Mouse (Mus musculus) ES-CJ7 (cell line): ENCODE results near the gene Kdr.

ENCODE experiments used
- DNase-seq: peaks from one replicate; pipeline ENCODE4 v3.0.0; 2011; ENCODE audit warnings: low read depth, low spot score

Kdr gene

GRCm38 (mm10) chr5:75978374-75979100 lies at the start of gene Kdr:
Gene Kdr, minus strand, starts transcription at chr5:75978458.
- DNase-seq = peak; percentile 87

DNA sequence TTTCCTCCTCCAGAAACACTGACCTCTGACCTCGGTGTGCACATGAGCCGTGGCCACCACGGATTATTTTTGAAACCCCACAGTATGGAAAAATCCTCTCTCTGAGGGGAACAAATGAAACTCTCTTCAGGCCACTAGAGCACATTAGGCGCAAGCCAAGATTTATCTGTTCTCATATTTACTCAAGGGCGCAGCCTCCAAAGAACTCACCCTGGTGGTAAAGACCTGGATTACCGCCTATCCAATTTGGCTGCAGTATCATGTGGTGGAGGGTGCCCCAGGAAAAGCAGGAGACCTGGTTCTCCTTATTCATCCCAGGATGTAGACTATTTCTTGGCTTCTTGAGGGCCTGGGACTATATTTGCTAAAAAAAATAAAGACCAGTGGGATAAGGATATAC lies 48.5 kb upstream of the Kdr start:
- DNase-seq = no peak

GRCm38 (mm10) chr5:76025996-76026665 lies 47.9 kb upstream of the Kdr start:
- DNase-seq = peak; percentile 59

DNA sequence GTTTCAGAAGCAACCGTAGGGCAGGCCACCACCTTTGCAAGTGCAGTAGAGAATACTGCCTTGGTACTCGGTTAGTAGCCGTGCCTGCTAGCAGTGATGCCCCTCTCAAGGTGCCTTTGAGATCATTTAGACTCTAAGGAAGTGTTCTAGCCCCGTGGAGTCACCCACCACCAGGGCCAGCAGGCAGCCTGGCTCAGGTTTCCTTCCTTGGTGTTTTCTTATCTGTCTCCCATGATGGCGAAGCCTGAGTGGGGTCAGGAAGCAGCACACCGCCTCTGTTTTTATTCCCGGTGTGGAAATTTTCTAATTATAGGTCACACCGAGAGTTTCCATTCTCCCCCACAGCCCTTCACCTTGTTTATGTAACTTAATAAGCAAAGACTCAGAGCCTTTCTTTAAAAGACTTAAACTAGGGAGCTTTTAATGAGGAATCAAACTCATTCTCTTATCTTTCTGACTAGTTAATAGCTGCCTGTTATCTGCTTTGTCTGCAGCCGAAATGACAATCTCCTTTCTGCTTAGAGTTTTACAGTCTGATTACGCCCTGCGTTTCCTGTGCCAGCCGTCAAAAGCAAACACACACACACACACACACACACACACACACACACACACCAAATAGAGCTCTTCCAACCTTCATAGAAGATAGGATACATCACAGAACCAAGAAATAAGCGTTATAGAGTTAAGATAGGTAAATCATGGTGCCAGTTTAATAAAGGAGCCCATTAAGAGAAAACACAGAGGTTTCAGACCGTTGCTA lies 44.9 kb upstream of the Kdr start:
- DNase-seq = no peak

GRCm38 (mm10) chr5:76022436-76022835 lies 44.2 kb upstream of the Kdr start:
- no peak for DNase-seq

DNA sequence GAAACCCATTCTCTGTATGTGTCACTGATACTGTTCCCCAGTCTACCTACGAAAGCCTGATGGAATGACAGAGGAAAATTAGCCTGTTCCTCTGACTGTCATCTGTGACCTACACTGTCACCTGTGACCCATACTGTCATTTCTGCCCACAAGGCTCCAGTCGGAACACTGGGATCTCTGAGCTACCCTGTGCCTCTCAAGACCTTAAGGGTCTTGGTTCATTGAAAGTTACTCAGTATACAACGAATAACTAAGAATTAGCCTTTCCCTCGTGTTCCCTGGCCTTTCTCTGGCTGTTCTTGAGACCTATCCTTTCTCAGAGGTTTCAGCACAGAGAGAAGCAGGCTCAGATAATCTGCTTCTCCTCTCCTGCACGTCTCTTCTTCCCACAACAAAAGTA lies 40.1 kb upstream of the Kdr start:
- no peak for DNase-seq

DNA sequence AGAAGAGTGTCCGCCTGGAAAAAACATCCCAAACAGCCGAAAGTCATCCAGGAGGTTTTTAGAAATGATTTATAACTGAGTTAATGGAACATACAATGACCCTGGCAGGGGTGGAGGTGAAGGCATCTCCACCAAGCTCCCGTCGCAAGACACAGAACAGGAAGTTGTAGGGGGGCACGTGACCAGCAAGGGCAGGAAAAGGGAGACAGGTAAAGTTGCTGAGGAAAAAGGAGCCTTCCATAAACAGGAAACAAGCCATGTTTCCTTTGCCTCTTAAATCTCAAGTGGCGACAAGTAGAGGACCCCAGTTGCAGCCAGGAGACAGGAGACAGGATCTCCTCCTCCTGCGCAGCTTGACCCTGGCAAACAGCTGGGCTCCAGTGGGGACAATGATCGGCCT lies 37.8 kb upstream of the Kdr start:
- DNase-seq = no peak

DNA sequence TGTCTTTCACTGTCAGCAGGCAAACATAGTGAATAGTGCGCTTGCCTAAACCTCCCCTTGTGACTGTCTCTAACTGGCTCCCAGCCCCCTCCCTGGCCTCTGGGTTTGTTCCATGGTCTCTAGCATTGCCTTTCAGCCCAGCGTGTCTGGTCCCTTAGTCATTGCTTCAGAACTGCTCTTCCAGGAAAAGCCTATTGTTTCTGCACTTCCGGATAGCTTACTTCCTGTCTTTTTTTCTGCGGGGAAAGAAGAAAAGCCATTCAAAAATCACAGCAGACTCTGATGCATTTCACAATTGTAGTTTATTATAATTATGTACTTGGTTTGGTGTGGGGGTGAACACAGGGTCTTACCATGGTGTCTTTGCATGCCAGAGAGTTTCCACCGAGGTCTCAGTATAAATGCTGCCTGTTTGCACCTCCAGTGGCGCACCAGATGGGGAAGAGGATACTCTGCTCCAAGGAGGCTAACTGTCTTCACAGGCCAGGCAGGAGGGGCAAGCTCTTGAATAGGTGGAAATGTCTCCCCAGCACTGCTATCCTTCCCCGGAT lies 35.7 kb upstream of the Kdr start:
- DNase-seq = no peak

- no peak for DNase-seq
These were observed 28.1 kb upstream of the Kdr start for GRCm38 (mm10) chr5:76006403-76006802.

- no peak for DNase-seq
These were observed 12.0 kb upstream of the Kdr start for GRCm38 (mm10) chr5:75990212-75990611.

DNA sequence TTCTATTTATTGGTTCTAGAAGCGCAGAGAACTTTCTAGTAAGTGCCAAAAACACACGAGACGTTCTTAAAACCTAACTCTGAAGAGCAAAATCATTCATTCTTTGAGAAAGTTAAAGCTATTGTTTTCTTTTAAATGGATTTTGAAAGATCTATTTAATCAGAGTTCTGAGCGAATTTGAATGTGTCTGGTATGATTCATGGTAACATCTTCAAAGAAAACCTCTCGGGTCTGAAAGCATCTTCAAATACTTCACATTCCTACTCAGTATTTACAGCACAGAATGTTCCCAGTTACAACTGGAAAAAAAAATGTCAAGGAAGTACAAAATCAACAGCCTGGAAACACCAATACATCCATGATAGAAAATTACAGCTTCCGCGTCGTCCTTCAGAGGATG lies 9.3 kb upstream of the Kdr start:
- no peak for DNase-seq

DNA sequence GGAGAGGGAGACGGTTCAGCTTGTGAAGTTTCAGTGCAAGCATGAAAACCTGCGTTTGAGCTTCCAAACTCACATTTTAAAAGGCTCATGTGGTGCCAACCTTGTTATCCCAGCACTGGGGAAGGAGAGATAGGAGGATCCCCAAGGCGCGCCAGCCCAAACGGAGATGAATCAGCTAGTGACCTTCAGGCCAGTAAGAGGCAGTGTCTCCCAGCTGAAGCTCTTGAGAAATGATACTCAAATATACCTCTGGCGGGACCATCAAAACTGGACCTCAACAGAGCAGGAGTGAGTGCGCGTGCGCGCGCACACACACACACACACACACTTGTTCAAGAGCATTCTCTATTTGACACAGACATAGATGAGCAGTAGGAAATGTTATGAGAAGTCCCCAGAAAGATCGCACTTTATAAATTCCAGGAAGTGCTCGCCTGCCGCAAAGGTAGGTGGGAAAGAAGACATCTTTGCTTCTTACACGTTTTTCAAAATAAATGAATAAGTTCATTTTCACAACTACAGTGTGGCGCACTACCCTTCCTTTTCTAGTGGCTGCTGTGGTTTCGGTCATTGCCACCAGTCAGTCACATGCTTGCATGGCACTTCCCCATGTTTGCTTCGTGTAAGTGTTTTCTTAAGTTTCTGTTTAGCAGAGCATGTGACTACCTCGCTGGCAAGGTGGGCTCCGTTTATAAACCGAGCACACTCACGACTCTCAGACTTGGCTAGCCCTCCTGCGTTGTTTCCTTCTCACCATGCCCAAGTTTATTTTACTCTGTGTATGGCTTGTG lies 2.5 kb upstream of the Kdr start:
- no peak for DNase-seq

- no peak for DNase-seq
These were observed 850 bp upstream of the Kdr start for GRCm38 (mm10) chr5:75979108-75979507.

- DNase-seq = peak; percentile 19
These were observed 551 bp downstream of the Kdr start for GRCm38 (mm10) chr5:75977441-75978373.

- DNase-seq = no peak
These were observed 1.6 kb downstream of the Kdr start for GRCm38 (mm10) chr5:75976696-75977095.

- no peak for DNase-seq
These were observed 2.9 kb downstream of the Kdr start for GRCm38 (mm10) chr5:75975398-75975797.

- DNase-seq = no peak
These were observed 3.6 kb downstream of the Kdr start for GRCm38 (mm10) chr5:75974543-75975130.

DNA sequence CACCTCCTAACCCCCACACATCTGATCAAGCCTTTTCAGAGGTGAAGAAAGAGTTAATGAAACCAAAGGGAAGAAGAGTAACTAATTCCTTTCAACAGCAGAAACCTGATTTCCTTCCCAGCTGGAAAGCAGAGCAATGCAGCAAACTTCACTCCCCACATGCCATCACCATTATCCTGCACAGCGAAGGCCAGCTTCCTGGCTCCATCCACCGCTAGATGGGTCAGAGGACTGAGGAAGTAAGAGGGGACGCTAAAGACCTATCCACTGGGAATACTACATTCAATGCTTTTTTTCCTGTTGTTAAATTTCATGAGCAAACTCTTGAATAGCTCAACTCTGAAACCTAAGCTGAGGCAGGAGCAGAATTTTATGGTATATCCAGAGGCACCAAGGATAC lies 8.4 kb downstream of the Kdr start:
- DNase-seq = no peak

GRCm38 (mm10) chr5:75962558-75962957 lies 15.7 kb downstream of the Kdr start:
- no peak for DNase-seq
